Mouse (Mus musculus) lung, embryonic 15.5 days (tissue): Measurements from ENCODE around the gene Clmn. TPM values are rescaled to one million over a fixed set of nuclear protein-coding genes. Genes with fewer than 3 reads are reported as not detected.

Experiments
- ATAC-seq: fragments of 200-750 bp; cut with Nextera tagmentation; 2 replicates; pipeline ENCODE4 v1.8.0; 2017; ENCODE audit warnings: moderate number of reproducible peaks, borderline replicate concordance; ENCODE audit not compliant: low FRiP score, low TSS enrichment; ENCODE audit errors: extremely low read depth
- H3K27ac ChIP-seq: fragments of 300-500 bp; sonication (generic); 2 replicates; pipeline ENCODE4 v1.5.1; 2015; ENCODE audit warnings: moderate library complexity, mild to moderate bottlenecking, inconsistent platforms
- H3K27me3 ChIP-seq: fragments of 300-500 bp; sonication (generic); 2 replicates; pipeline ENCODE4 v1.6.1; 2015; ENCODE audit warnings: inconsistent platforms
- H3K36me3 ChIP-seq: fragments of 300-500 bp; sonication (generic); 2 replicates; pipeline ENCODE4 v1.6.1; 2015; ENCODE audit warnings: inconsistent platforms
- H3K4me1 ChIP-seq: fragments of 300-500 bp; sonication (generic); 2 replicates; pipeline ENCODE4 v1.6.1; 2015; ENCODE audit warnings: inconsistent platforms
- H3K4me2 ChIP-seq: fragments of 300-500 bp; sonication (generic); 2 replicates; pipeline ENCODE4 v1.6.1; 2015; ENCODE audit warnings: inconsistent platforms, mild to moderate bottlenecking, moderate library complexity
- H3K4me3 ChIP-seq: fragments of 300-500 bp; sonication (generic); 2 replicates; pipeline ENCODE4 v1.5.1; 2015; ENCODE audit warnings: mild to moderate bottlenecking, inconsistent platforms
- H3K9ac ChIP-seq: fragments of 300-500 bp; sonication (generic); 2 replicates; pipeline ENCODE4 v1.6.1; 2015; ENCODE audit warnings: inconsistent platforms
- H3K9me3 ChIP-seq: fragments of 300-500 bp; sonication (generic); 2 replicates; pipeline ENCODE4 v1.6.1; 2016; ENCODE audit warnings: inconsistent platforms
- WGBS: fragments of 180-500 bp; shearing (Covaris S2); methylation state at CpG from one replicate; pipeline ENCODE4 v1.1.7; 2015; 5-methylcytosine and 5-hydroxymethylcytosine counted together
- polyA plus RNA-seq: library from polyadenylated mRNA; unstranded; fragments of >200 nt; fragmentation: Nextera tagmentation; extraction: Ambion mirVana; gene quantifications from 2 replicates; pipeline ENCODE4 v1.2.1, GENCODE M21; 2015

Clmn gene
- polyA plus RNA-seq, 1 experiment from 2014 or later: 3.2 TPM

DNA sequence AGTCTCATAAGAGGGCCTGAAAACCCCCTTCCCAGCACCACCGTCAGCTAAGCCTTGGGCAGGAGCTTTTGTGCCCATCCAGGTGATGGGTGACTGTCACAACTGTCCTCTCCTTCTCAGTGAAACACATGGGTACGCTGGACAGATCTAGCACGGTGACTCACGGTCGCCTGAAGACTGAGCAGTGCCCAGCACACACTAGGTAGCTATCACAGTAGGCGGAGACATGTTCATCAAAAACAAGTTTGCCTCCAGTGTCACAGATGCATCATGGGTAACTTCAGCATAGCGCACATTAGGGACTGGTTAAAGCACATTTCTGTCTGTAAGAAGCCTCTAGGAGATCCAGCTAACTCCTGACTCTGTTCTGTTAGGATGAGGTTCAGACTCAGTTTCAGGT is 41.2 kb downstream of the Clmn start:
- Histone ChIP-seq H3K27ac (no peak overlapping the region), H3K9me3 (no peaks in the 10 kb centered on the region), H3K27me3 (no peaks in the 10 kb centered on the region; the same call in 1 of the 2 replicates), H3K9ac (no peak overlapping the region), H3K36me3 (no peaks in the 10 kb centered on the region), H3K4me1 (peaks cover 22% of the 10 kb centered on the region), H3K4me2 (no peak overlapping the region), H3K4me3 (no peak overlapping the region)
- WGBS: 91% methylated on average over 7 of the region's 7 CpGs
- no peak for ATAC-seq

GRCm38 (mm10) chr12:104822838-104823599 is 41.9 kb downstream of the Clmn start:
- H3K4me2 ChIP-seq: no peak overlapping the region
- WGBS: 89% methylated on average over 10 of the region's 10 CpGs
- H3K9me3 ChIP-seq: no peaks in the 10 kb centered on the region
- H3K36me3 ChIP-seq: no peaks in the 10 kb centered on the region
- no peaks in the 10 kb centered on the region; the same call in 1 of the 2 replicates for H3K27me3 ChIP-seq
- no peak for ATAC-seq
- no peak overlapping the region for H3K9ac ChIP-seq
- peaks cover 25% of the 10 kb centered on the region for H3K4me1 ChIP-seq
- no peak overlapping the region for H3K4me3 ChIP-seq
- no peak overlapping the region for H3K27ac ChIP-seq

DNA sequence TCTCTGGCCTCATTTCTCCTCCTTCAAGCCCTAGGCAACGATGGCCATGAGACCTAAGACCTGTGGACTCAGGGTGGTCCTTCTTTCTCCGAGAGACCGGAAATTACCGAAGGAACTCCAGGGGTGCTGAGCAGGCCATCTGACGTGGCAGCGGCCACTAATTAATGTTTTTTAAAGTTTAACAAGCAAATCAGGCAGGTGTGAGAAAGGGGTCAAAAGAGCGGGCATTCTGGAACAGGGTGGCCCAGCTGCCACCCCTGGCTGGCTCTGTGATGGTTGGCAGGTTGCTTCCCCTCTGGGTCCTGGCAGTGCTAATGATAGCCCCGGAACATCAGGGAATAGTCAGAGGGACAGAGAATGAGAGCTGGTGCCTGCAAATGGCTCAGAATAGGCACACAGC is 42.7 kb downstream of the Clmn start:
- no peaks in the 10 kb centered on the region; the same call in 1 of the 2 replicates for H3K27me3 ChIP-seq
- 79% methylated on average over 8 of the region's 8 CpGs for whole genome bisulfite sequencing
- no peak overlapping the region for H3K9ac ChIP-seq
- no peak for ATAC-seq
- H3K27ac ChIP-seq: no peak overlapping the region
- H3K9me3 ChIP-seq: no peaks in the 10 kb centered on the region
- H3K4me3 ChIP-seq: no peak overlapping the region
- H3K4me2 ChIP-seq: no peak overlapping the region
- H3K4me1 ChIP-seq: peaks cover 30% of the 10 kb centered on the region
- no peaks in the 10 kb centered on the region for H3K36me3 ChIP-seq

DNA sequence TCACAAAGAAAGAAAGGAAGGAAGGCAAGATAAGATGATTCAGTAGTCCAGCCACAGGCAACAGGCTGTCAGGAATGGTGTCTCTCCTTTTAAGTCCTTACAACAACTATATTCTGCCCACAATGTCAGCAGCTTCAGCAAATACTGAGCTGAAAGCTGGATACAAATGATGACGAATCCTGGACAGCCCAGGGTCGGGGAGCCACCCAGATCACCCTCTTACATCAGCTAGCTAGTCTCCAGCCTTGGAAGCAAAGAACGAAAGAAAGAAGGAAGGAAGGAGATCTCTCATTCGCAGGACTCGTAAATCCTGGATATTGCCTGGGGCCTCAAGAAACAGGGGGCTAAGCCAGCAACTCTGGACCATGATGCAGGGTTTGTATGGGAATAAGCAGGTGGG is 44.8 kb downstream of the Clmn start:
- H3K4me2 ChIP-seq: no peak overlapping the region
- no peak overlapping the region for H3K9ac ChIP-seq
- no peak overlapping the region for H3K4me3 ChIP-seq
- no peaks in the 10 kb centered on the region for H3K9me3 ChIP-seq
- 84% methylated on average over 5 of the region's 5 CpGs for WGBS
- H3K4me1 ChIP-seq: peaks cover 27% of the 10 kb centered on the region
- no peaks in the 10 kb centered on the region for H3K36me3 ChIP-seq
- no peak overlapping the region for H3K27ac ChIP-seq
- ATAC-seq: no peak
- no peaks in the 10 kb centered on the region for H3K27me3 ChIP-seq

DNA sequence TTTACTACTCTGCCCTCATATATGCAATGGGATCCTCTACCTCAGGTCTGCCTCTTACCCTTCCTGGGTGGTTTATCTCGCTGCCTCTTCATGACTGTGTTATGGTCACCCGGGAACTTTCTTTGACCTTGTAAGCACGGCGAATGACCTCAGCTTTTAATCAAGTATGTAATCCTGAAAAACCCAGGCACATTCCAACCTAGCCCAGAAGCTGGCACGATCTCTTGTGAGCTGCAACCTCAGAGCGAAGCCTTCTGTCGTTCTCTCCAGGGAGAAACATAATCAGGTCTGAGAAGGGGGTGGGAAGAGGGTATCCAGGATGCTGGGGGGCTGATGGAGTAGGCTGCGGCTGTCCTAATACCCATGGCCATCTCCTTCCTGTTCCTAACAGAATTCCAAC is 45.8 kb downstream of the Clmn start:
- H3K27ac ChIP-seq: no peak overlapping the region
- H3K4me1 ChIP-seq: peaks cover 17% of the 10 kb centered on the region
- H3K27me3 ChIP-seq: no peaks in the 10 kb centered on the region
- WGBS: 52% methylated on average over 8 of the region's 8 CpGs
- no peak overlapping the region for H3K4me2 ChIP-seq
- H3K4me3 ChIP-seq: no peak overlapping the region
- no peaks in the 10 kb centered on the region for H3K36me3 ChIP-seq
- H3K9me3 ChIP-seq: no peaks in the 10 kb centered on the region
- no peak overlapping the region for H3K9ac ChIP-seq
- no peak for ATAC-seq

DNA sequence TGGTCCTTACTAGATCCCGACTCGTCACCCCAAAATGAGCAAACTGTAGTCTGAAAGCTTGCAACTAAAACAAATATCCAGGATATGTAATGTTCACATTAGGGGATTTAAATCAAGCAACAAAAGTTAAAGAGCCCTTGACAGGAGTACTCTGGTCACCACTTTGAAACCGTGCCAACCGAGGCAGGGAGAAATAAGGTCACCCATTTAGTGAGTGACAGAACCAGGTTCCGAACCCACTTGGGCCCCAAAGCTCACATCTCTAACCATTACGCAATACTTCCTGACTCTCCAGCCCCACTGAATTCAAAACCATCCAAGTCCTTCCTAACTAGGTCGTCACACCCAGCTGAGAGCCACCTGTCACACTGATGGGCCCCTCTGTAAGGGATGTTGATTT is 46.8 kb downstream of the Clmn start:
- Histone ChIP-seq H3K27ac (no peak overlapping the region), H3K4me2 (no peak overlapping the region), H3K27me3 (no peaks in the 10 kb centered on the region), H3K4me1 (peaks cover 14% of the 10 kb centered on the region), H3K9ac (no peak overlapping the region), H3K9me3 (no peaks in the 10 kb centered on the region), H3K4me3 (no peak overlapping the region), H3K36me3 (no peaks in the 10 kb centered on the region)
- 51% methylated on average over 7 of the region's 7 CpGs for WGBS
- ATAC-seq: no peak

GRCm38 (mm10) chr12:104817172-104817866 is 47.6 kb downstream of the Clmn start:
- H3K4me1 ChIP-seq: peaks cover 14% of the 10 kb centered on the region
- H3K9ac ChIP-seq: no peak overlapping the region
- H3K27me3 ChIP-seq: no peaks in the 10 kb centered on the region
- no peaks in the 10 kb centered on the region for H3K36me3 ChIP-seq
- H3K27ac ChIP-seq: no peak overlapping the region
- no peak overlapping the region for H3K4me2 ChIP-seq
- no peaks in the 10 kb centered on the region for H3K9me3 ChIP-seq
- ATAC-seq: no peak
- WGBS: 23% methylated on average over 12 of the region's 12 CpGs
- H3K4me3 ChIP-seq: no peak overlapping the region

DNA sequence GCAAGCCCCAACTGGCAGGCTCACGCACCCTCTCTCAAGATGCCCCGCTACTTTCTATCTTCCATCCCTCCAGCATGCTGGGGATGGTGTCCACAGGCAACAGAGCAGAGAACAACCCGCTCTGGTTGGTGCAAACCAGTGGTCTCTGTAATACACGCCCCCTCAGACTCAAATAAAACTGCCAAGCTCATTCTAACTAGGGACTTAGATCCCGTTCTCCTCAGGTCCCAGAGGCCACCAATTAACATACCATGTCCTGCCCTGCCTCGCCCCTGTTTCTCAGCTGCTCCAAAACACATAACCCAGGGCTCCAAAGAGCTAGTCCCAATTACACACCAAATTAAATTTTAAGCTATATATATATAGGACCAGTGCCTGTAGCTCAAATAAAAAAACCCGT is 50.6 kb downstream of the Clmn start:
- 82% methylated on average over 7 of the region's 7 CpGs for WGBS
- H3K27me3 ChIP-seq: no peaks in the 10 kb centered on the region
- H3K9ac ChIP-seq: no peak overlapping the region
- peaks cover 14% of the 10 kb centered on the region for H3K4me1 ChIP-seq
- H3K9me3 ChIP-seq: no peaks in the 10 kb centered on the region
- ATAC-seq: no peak
- no peak overlapping the region for H3K4me2 ChIP-seq
- H3K27ac ChIP-seq: no peak overlapping the region
- H3K4me3 ChIP-seq: no peak overlapping the region
- H3K36me3 ChIP-seq: no peaks in the 10 kb centered on the region

GRCm38 (mm10) chr12:104813762-104814161 is 51.1 kb downstream of the Clmn start:
- WGBS: 85% methylated on average over 13 of the region's 13 CpGs
- ATAC-seq: no peak

GRCm38 (mm10) chr12:104812711-104813110 is 52.2 kb downstream of the Clmn start:
- H3K9me3 ChIP-seq: no peaks in the 10 kb centered on the region
- no peaks in the 10 kb centered on the region for H3K27me3 ChIP-seq
- no peak overlapping the region for H3K9ac ChIP-seq
- H3K4me2 ChIP-seq: no peak overlapping the region
- 77% methylated on average over 4 of the region's 4 CpGs for WGBS
- peaks cover 7% of the 10 kb centered on the region for H3K4me1 ChIP-seq
- H3K27ac ChIP-seq: no peak overlapping the region
- ATAC-seq: no peak
- no peaks in the 10 kb centered on the region for H3K36me3 ChIP-seq
- H3K4me3 ChIP-seq: no peak overlapping the region

More at GRCm38 (mm10) chr12:104813762-104814161, 51.1 kb downstream of the Clmn start:
- Histone ChIP-seq H3K9me3 (no peaks in the 10 kb centered on the region), H3K27ac (no peak overlapping the region), H3K4me1 (peaks cover 14% of the 10 kb centered on the region), H3K4me2 (no peak overlapping the region), H3K36me3 (no peaks in the 10 kb centered on the region), H3K4me3 (no peak overlapping the region), H3K9ac (no peak overlapping the region), H3K27me3 (no peaks in the 10 kb centered on the region)

DNA sequence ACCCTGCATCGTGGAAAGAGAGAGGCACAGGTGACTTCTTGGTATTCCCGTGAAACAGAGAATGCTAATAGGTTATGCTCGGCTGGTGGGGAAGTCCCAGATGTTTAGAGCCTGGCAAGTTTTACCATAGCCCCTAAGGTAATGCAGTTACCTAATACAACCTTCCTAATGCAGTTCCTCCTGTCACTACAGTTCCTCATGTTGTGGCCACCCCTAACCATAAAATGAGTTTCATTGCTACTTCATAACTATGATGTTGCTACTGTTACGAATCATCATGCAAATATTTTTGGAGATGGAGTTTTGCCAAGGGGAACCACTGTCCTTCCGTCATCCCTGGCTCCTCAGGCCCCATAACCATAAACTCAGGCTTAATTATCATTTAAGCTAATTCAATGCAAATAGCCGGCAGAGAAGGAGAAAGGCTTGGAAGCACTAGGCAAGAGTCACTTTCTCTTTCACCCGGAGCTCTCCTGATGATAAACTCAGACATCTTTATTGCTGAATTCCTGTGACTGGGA is 53.9 kb downstream of the Clmn start:
- Histone ChIP-seq H3K36me3 (no peaks in the 10 kb centered on the region), H3K4me3 (no peak overlapping the region), H3K4me1 (no peaks in the 10 kb centered on the region), H3K4me2 (no peak overlapping the region), H3K27me3 (no peaks in the 10 kb centered on the region), H3K27ac (no peak overlapping the region), H3K9me3 (no peaks in the 10 kb centered on the region), H3K9ac (no peak overlapping the region)
- no peak for ATAC-seq
- WGBS: 61% methylated on average over 7 of the region's 7 CpGs

DNA sequence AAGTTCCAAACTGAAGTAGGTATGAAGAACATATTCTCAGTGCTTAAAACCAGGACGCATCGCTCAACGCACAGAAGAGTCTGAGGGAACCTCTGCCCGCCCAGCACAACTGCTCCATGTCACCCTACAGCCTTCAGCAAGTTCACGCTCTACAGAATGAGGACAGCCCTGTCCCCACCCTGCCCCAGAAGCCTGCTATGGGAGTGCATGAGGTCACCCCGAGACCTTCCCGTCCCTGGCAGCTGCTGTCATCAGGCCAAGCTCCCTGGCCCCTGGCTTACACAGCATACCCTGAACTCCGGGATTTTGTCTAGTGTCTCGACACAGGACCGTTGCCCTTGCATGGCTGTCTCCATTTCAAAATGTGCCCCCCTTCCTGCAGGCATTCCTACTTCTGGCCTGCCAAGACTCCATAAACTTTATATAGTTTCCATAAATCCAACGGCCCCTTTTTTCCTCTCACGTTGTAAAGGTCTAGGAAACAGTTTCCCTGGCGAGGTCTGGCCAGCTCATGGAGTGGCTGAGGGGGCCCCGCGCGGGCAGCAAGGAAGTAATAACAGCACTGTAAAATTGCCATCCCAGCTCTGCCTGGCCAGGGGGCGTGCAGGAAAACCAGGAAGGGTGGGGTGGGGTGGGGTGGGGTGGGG is 56.3 kb downstream of the Clmn start:
- no peaks in the 10 kb centered on the region for H3K27me3 ChIP-seq
- no peaks in the 10 kb centered on the region for H3K36me3 ChIP-seq
- no peaks in the 10 kb centered on the region for H3K4me1 ChIP-seq
- H3K9ac ChIP-seq: no peak overlapping the region
- H3K4me2 ChIP-seq: no peak overlapping the region
- H3K27ac ChIP-seq: no peak overlapping the region
- H3K4me3 ChIP-seq: no peak overlapping the region
- ATAC-seq: no peak
- WGBS: 63% methylated on average over 17 of the region's 17 CpGs
- H3K9me3 ChIP-seq: no peaks in the 10 kb centered on the region
